Mouse (Mus musculus) ES-E14 (cell line): ENCODE results near the gene Bclaf1. TPM values are rescaled to one million over a fixed set of nuclear protein-coding genes. Genes with fewer than 3 reads are reported as not detected.

Experiments
- DNase-seq: peaks from one replicate; pipeline ENCODE4 v3.0.0-alpha.2; 2013; ENCODE audit warnings: low read depth, low spot score
- H3K27ac ChIP-seq: 2 replicates; pipeline ENCODE4 v1.5.1; 2012; ENCODE audit warnings: low read depth, mild to moderate bottlenecking, low read length, moderate library complexity, mixed read lengths; ENCODE audit not compliant: poor library complexity, insufficient read depth, severe bottlenecking
- H3K36me3 ChIP-seq: 2 replicates; pipeline ENCODE4 v1.6.1; 2012; ENCODE audit warnings: mild to moderate bottlenecking, low read length, moderate library complexity, mixed read lengths; ENCODE audit not compliant: control insufficient read depth, poor library complexity, insufficient read depth, severe bottlenecking
- H3K4me1 ChIP-seq, 2 experiments: fragments of 150-350 bp in 1 of 2; sonication (generic) in 1 of 2; 2 replicates each; pipeline ENCODE4 v1.6.1; 2012; ENCODE audit warnings: low read length in 2 of 2, mild to moderate bottlenecking in 1 of 2, mixed read lengths in 1 of 2; ENCODE audit not compliant: control insufficient read depth in 2 of 2, insufficient read depth in 2 of 2, poor library complexity in 1 of 2
- H3K4me3 ChIP-seq, 2 experiments: fragments of 150-350 bp in 1 of 2; sonication (generic) in 1 of 2; 2 replicates each; pipeline ENCODE4 v1.5.1; 2012; ENCODE audit warnings: low read length in 2 of 2, low read depth in 1 of 2, mild to moderate bottlenecking in 1 of 2, mixed read lengths in 1 of 2; ENCODE audit not compliant: insufficient read depth in 1 of 2, poor library complexity in 1 of 2, severe bottlenecking in 1 of 2
- H3K9ac ChIP-seq: 2 replicates; pipeline ENCODE4 v1.6.1; 2012; ENCODE audit warnings: low read depth, mild to moderate bottlenecking, low read length, mixed read lengths; ENCODE audit not compliant: poor library complexity, insufficient read depth, severe bottlenecking
- H3K9me3 ChIP-seq: fragments of 150-350 bp; sonication (generic); 2 replicates; pipeline ENCODE4 v1.6.1; 2012; ENCODE audit warnings: low read depth, mild to moderate bottlenecking, low read length; ENCODE audit not compliant: control insufficient read depth, insufficient read depth
- CHD2 ChIP-seq: IDR thresholded peaks from 2 replicates; pipeline ENCODE4 v1.6.1; 2014; ENCODE audit warnings: mild to moderate bottlenecking, low read depth, low read length, inconsistent platforms
- HCFC1 ChIP-seq: IDR thresholded peaks from 2 replicates; pipeline ENCODE4 v1.6.1; 2012; ENCODE audit warnings: low read length, inconsistent platforms, borderline replicate concordance; ENCODE audit not compliant: insufficient read depth
- MAFK ChIP-seq: IDR thresholded peaks from 2 replicates; pipeline ENCODE4 v1.6.1; 2014; ENCODE audit warnings: mild to moderate bottlenecking, low read depth, low read length, inconsistent platforms; ENCODE audit not compliant: insufficient read depth
- ZC3H11A ChIP-seq: IDR thresholded peaks from 2 replicates; pipeline ENCODE4 v1.6.1; 2012; ENCODE audit warnings: low read depth, mild to moderate bottlenecking, inconsistent platforms, low read length, borderline replicate concordance
- ZNF384 ChIP-seq: IDR thresholded peaks from 2 replicates; pipeline ENCODE4 v1.6.1; 2012; ENCODE audit warnings: low read depth, low read length, inconsistent platforms
- in situ Hi-C, 2 experiments: fragments of 600-800 bp; cut with MboI; formaldehyde crosslinking; loops; one replicate each; pipeline ENCODE4 v1.15.1; 2025; ENCODE audit warnings: low sequenced_read_pairs in 2 of 2, inconsistent platforms in 1 of 2; ENCODE audit not compliant: unreplicated experiment in 2 of 2
- total RNA-seq: library from RNA; depleted of rRNA; stranded (reverse); fragments of 300-350 nt; gene quantifications from 2 replicates; pipeline ENCODE4 v1.2.3, GENCODE M21; 2012

The Bclaf1 gene
- total RNA-seq, 1 experiment: 174 TPM

DNA sequence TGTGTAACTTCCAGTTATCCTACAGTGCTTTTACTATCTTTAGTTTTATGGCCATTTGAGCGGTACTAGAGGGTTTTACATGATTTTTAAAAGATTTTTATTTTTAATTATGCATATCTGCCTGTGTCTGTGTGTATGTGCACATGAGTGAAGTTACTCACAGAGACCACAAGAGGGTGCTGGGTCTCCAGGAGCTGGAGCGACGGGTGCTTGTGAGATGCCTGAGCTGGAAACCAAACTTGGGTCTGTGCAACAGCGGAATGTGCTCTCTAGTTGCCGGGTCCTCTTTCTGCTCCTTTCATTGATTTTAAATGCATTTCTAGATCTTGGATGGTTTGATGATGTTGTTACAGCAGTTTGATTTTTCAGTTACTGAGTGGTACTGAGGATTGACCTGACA is 59.8 kb downstream of the Bclaf1 start:
- no peak overlapping the region for H3K27ac ChIP-seq
- in situ Hi-C loops: loop anchor here in 1 of 2 experiments (25.0 kb wide), 1 partner anchor 565 kb away; no protein-coding TSS in a partner anchor

DNA sequence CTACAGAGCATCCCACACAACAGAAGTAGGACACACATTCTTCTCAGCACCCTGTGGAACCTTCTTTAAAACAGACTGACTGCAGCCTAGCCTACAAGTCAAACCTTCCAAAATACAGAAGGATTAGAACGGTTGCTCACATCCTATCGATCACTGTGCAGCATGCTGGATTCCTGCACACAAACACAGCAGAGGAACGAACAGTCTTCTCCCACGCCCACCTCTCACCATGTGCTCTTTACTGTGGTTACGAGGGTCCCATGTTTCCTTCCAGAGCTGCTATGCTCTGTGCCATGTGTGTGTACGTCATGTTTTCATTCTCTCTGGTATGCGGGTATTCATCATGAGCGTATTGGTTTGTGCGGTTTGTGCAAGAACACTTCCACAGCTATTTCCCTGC is 65.4 kb downstream of the Bclaf1 start:
- H3K27ac ChIP-seq: no peak overlapping the region
- H3K4me3 ChIP-seq: no peak overlapping the region
- TF ChIP-seq HCFC1: no peak
- TF ChIP-seq ZC3H11A: no peak
- TF ChIP-seq MAFK: no peak
- TF ChIP-seq CHD2: no peak
- no peak for TF ChIP-seq ZNF384
- no peaks in the 10 kb centered on the region for H3K4me1 ChIP-seq
- in situ Hi-C loops: loop anchor here in 1 of 2 experiments (25.0 kb wide), 1 partner anchor 560 kb away; no protein-coding TSS in a partner anchor
- H3K9ac ChIP-seq: no peak overlapping the region
- DNase-seq: no peak
- no peaks in the 10 kb centered on the region for H3K36me3 ChIP-seq
- H3K9me3 ChIP-seq: no peaks in the 10 kb centered on the region

More for the DNA sequence above, 59.8 kb downstream of the Bclaf1 start:
- no peaks in the 10 kb centered on the region for H3K9me3 ChIP-seq
- no peak for DNase-seq
- H3K4me3 ChIP-seq: no peak overlapping the region
- TF ChIP-seq HCFC1 (no peak), ZC3H11A (peak; percentile 91)
- H3K9ac ChIP-seq: no peak overlapping the region
- H3K36me3 ChIP-seq: no peaks in the 10 kb centered on the region
- no peaks in the 10 kb centered on the region for H3K4me1 ChIP-seq

DNA sequence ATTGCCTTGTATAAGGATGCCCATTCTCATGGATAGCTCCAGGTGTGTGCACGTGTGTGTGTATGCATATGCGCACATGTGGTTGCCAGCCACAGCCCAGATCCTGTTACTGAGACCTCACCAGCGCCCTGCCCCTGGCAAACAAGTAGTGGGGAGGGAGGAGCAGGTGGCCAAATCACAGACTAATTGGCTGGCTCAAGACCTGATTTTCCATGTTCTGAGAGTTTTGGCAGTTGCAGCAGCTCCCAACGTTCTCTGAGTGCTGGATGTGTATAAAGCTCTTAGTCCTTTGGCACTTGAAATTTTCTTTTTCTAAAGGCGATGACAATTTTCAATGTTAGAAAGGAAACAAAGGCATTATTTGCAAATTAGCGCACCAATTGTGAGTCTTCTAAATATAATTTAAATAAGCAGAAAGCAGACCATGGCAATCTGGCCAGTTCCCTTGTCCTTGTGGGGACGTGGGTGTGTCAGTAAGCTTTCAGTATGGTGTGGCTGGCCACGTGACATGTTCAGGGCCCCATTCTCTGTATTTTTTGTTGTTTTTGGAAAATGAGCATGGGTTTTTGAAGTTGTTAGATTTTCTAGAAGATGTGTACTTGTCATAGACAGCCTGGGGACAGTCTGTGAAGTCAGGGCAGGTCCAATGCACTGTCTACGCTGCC is 66.9 kb downstream of the Bclaf1 start:
- Histone ChIP-seq H3K4me1 (no peaks in the 10 kb centered on the region), H3K27ac (no peak overlapping the region), H3K4me3 (no peak overlapping the region), H3K9ac (no peak overlapping the region), H3K9me3 (no peaks in the 10 kb centered on the region), H3K36me3 (no peaks in the 10 kb centered on the region)
- no peak for DNase-seq
- in situ Hi-C loops: loop anchor here in 1 of 2 experiments (25.0 kb wide), 1 partner anchor 558 kb away; no protein-coding TSS in a partner anchor
- TF ChIP-seq ZNF384 (no peak), MAFK (no peak), CHD2 (no peak), HCFC1 (no peak), ZC3H11A (no peak)

- no peaks in the 10 kb centered on the region for H3K36me3 ChIP-seq
- in situ Hi-C loops: loop anchor here in 1 of 2 experiments (25.0 kb wide), 1 partner anchor 557 kb away; no protein-coding TSS in a partner anchor
- H3K4me1 ChIP-seq: no peaks in the 10 kb centered on the region
- TF ChIP-seq ZC3H11A: no peak
- no peak for TF ChIP-seq MAFK
- no peak for TF ChIP-seq CHD2
- no peak for TF ChIP-seq ZNF384
- TF ChIP-seq HCFC1: no peak
- H3K4me3 ChIP-seq: no peak overlapping the region
- no peak overlapping the region for H3K9ac ChIP-seq
- H3K27ac ChIP-seq: no peak overlapping the region
- no peak for DNase-seq
- H3K9me3 ChIP-seq: no peaks in the 10 kb centered on the region
Observed at GRCm38 (mm10) chr10:20380798-20381197, 68.5 kb downstream of the Bclaf1 start.
